Mouse (Mus musculus): ENCODE measurements around the gene Phlpp1.

- TF ChIP-seq CTCF (IDR thresholded peaks at IDR 0.05; ENCODE audit: low read depth, low read length) (no peak), POLR2A (IDR thresholded peaks at IDR 0.05; ENCODE audit: extremely low read depth, insufficient read depth, low read length) (no peak)
Measured at GRCm38 (mm10) chr1:106191885-106192284, 20.3 kb downstream of the Phlpp1 start.

Measured in liver, adult 2 months (tissue).